In the genomic region with DNA sequence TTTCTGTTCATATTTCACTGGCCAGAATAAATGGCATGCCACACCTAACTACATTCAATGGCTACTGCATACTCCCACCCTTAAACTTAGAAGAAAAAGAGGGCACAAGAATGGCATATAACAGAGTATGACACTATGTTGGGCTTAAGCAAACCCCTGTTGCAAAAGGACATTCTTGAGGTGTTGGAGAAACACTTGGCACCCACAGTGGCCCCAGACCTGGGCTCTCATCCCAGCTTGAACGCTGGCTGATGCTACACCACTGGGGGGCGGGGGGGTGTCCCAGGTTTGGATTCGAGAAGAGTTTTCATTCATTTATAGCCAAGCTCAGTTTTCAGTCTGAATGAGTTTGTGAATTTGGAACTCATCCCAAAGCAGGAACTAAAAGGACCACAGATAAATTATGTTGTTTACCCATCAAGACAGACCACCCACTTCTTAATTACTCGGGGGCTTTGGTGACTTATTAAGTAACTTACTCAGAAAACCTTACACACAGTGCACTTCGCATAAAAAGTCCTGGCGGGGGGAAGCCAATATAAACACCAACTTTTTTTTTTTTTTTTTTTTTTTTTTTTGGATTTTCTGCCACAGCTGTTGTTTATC, we compare ENCODE assay signal across 24 mouse cellular contexts. TPM values are rescaled to one million over a fixed set of nuclear protein-coding genes. Genes with fewer than 3 reads are reported as not detected.
DNase-seq lines count a peak whose midpoint lies in the region; ATAC-seq and TF ChIP-seq lines count a peak whose summit lies in the region.
"Had no signal": no experiment of that assay in that cellular context is flagged by ENCODE, and none has a peak within 500 bp of the region (broad histone marks: within the 10 kb centered on the region; RNA-seq: fewer than 3 reads in every experiment).

No protein-coding gene starts in this region.

- H3K9me3 ChIP-seq in heart, embryonic 11.5 days (replicated peaks; ENCODE audit: control insufficient read depth, low read length) = no peaks in the 10 kb centered on the region
- no peaks in the 10 kb centered on the region for H3K9me3 ChIP-seq in kidney, embryonic 16.5 days (ENCODE audit: low read length)
- no peaks in the 10 kb centered on the region for H3K9me3 ChIP-seq in midbrain, postnatal 0 days (ENCODE audit: low read length)
- H3K9me3 ChIP-seq in midbrain, embryonic 10.5 days (replicated peaks) = no peaks in the 10 kb centered on the region
- H3K9me3 ChIP-seq: embryonic facial prominence, embryonic 12.5 days; forebrain, embryonic 15.5 days; hindbrain, embryonic 13.5 days; limb, embryonic 13.5 days; liver, embryonic 13.5 days; midbrain, embryonic 13.5 days; neural tube, embryonic 13.5 days had no signal

- H3K9ac ChIP-seq in heart, embryonic 11.5 days (ENCODE audit: low read depth, low read length) = no peak overlapping the region
- H3K9ac ChIP-seq in kidney, embryonic 16.5 days (replicated peaks; ENCODE audit: low read length) = no peak overlapping the region
- H3K9ac ChIP-seq in midbrain, postnatal 0 days (replicated peaks; ENCODE audit: low read length, poor library complexity, severe bottlenecking) = no peak overlapping the region
- H3K9ac ChIP-seq: embryonic facial prominence, embryonic 12.5 days; forebrain, embryonic 15.5 days; hindbrain, embryonic 13.5 days; limb, embryonic 13.5 days; liver, embryonic 13.5 days; midbrain, embryonic 13.5 days; neural tube, embryonic 13.5 days had no signal

- WGBS in heart, embryonic 11.5 days (ENCODE audit: insufficient replicate concordance) = 70% methylated on average over 6 of the region's 6 CpGs
- WGBS in kidney, embryonic 16.5 days = 36% methylated on average over 6 of the region's 6 CpGs
- 67% methylated on average over 6 of the region's 6 CpGs for WGBS in midbrain, postnatal 0 days
- WGBS in midbrain, embryonic 10.5 days = 83% methylated on average over 6 of the region's 6 CpGs

- no peak for TF ChIP-seq CTCF in midbrain, postnatal 0 days (IDR thresholded peaks at IDR 0.05)

- H3K4me2 ChIP-seq in heart, embryonic 11.5 days = no peak overlapping the region
- H3K4me2 ChIP-seq in kidney, embryonic 16.5 days (replicated peaks; ENCODE audit: low read depth, low read length) = no peak overlapping the region
- no peak overlapping the region for H3K4me2 ChIP-seq in midbrain, postnatal 0 days (ENCODE audit: low read depth, low read length, poor library complexity, severe bottlenecking)
- H3K4me2 ChIP-seq: embryonic facial prominence, embryonic 12.5 days; forebrain, embryonic 15.5 days; hindbrain, embryonic 13.5 days; limb, embryonic 13.5 days; liver, embryonic 13.5 days; midbrain, embryonic 13.5 days; neural tube, embryonic 13.5 days had no signal

- DNase-seq in heart, adult 11 months = peak; percentile 55
- DNase-seq in kidney, adult 9 months = no peak
- peak; percentile 44 for DNase-seq in midbrain, postnatal 0 days (ENCODE audit: low spot score)
- DNase-seq in midbrain, embryonic 10.5 days (ENCODE audit: low spot score) = no peak
- no peak for DNase-seq in layer of hippocampus, postnatal 14 days (ENCODE audit: low spot score in 2 of 2)
- DNase-seq: adrenal gland, adult 2 months; cerebellum, adult 9-11 months; gastrocnemius, postnatal 25 days; kidney, adult 8-10 months; layer of hippocampus, postnatal 36 days; liver, embryonic 13.5 days; thymus, postnatal 4 days had no signal

- ATAC-seq in heart, embryonic 11.5 days (replicated peaks; ENCODE audit: insufficient number of reproducible peaks, low FRiP score, low TSS enrichment) = no peak
- peak; percentile 70; the same call in 1 of the 2 replicates for ATAC-seq in kidney, embryonic 16.5 days (ENCODE audit: low FRiP score, low TSS enrichment)
- ATAC-seq in midbrain, postnatal 0 days (ENCODE audit: low FRiP score) = no peak
- ATAC-seq: forebrain, embryonic 15.5 days; midbrain, embryonic 13.5 days had no signal

- H3K27ac ChIP-seq in heart, embryonic 11.5 days (ENCODE audit: low read depth, low read length) = no peak overlapping the region
- no peak overlapping the region for H3K27ac ChIP-seq in kidney, embryonic 16.5 days (ENCODE audit: low read length)
- H3K27ac ChIP-seq in midbrain, postnatal 0 days (ENCODE audit: low read depth, low read length) = no peak overlapping the region
- no peak overlapping the region for H3K27ac ChIP-seq in midbrain, embryonic 10.5 days (replicated peaks)
- H3K27ac ChIP-seq: embryonic facial prominence, embryonic 12.5 days; forebrain, embryonic 15.5 days; hindbrain, embryonic 13.5 days; limb, embryonic 13.5 days; liver, embryonic 13.5 days; midbrain, embryonic 13.5 days; neural tube, embryonic 13.5 days had no signal

- no peak overlapping the region for H3K4me3 ChIP-seq in heart, embryonic 11.5 days (ENCODE audit: low read depth, low read length)
- H3K4me3 ChIP-seq in kidney, embryonic 16.5 days (ENCODE audit: low read length) = no peak overlapping the region
- no peak overlapping the region for H3K4me3 ChIP-seq in midbrain, postnatal 0 days (ENCODE audit: low read depth, low read length)
- H3K4me3 ChIP-seq in midbrain, embryonic 10.5 days = no peak overlapping the region
- H3K4me3 ChIP-seq: embryonic facial prominence, embryonic 12.5 days; forebrain, embryonic 15.5 days; hindbrain, embryonic 13.5 days; limb, embryonic 13.5 days; liver, embryonic 13.5 days; midbrain, embryonic 13.5 days; neural tube, embryonic 13.5 days had no signal

- no peaks in the 10 kb centered on the region for H3K27me3 ChIP-seq in heart, embryonic 11.5 days (ENCODE audit: control insufficient read depth, insufficient read depth, low read length)
- H3K27me3 ChIP-seq in kidney, embryonic 16.5 days (ENCODE audit: insufficient read depth, low read length) = no peaks in the 10 kb centered on the region
- no peaks in the 10 kb centered on the region for H3K27me3 ChIP-seq in midbrain, postnatal 0 days (ENCODE audit: insufficient read depth, low read length)
- no peaks in the 10 kb centered on the region for H3K27me3 ChIP-seq in midbrain, embryonic 10.5 days (ENCODE audit: low read depth, poor library complexity, severe bottlenecking)
- H3K27me3 ChIP-seq: CH12.LX; embryonic facial prominence, embryonic 12.5 days; forebrain, embryonic 15.5 days; hindbrain, embryonic 13.5 days; liver, embryonic 13.5 days; midbrain, embryonic 13.5 days; neural tube, embryonic 13.5 days had no signal

- H3K4me1 ChIP-seq in heart, embryonic 11.5 days (ENCODE audit: control insufficient read depth, insufficient read depth, low read length) = no peaks in the 10 kb centered on the region
- no peaks in the 10 kb centered on the region for H3K4me1 ChIP-seq in kidney, embryonic 16.5 days (ENCODE audit: insufficient read depth, low read length)
- H3K4me1 ChIP-seq in midbrain, postnatal 0 days (ENCODE audit: insufficient read depth, low read length) = no peaks in the 10 kb centered on the region
- H3K4me1 ChIP-seq in midbrain, embryonic 10.5 days = no peaks in the 10 kb centered on the region
- H3K4me1 ChIP-seq: embryonic facial prominence, embryonic 12.5 days; forebrain, embryonic 15.5 days; limb, embryonic 13.5 days; liver, embryonic 13.5 days; neural tube, embryonic 13.5 days had no signal

- no peaks in the 10 kb centered on the region for H3K36me3 ChIP-seq in heart, embryonic 11.5 days (ENCODE audit: control insufficient read depth, insufficient read depth, low read length)
- no peaks in the 10 kb centered on the region for H3K36me3 ChIP-seq in kidney, embryonic 16.5 days (ENCODE audit: insufficient read depth, low read length)
- H3K36me3 ChIP-seq in midbrain, postnatal 0 days (ENCODE audit: insufficient read depth, low read length) = no peaks in the 10 kb centered on the region
- no peaks in the 10 kb centered on the region for H3K36me3 ChIP-seq in midbrain, embryonic 10.5 days
- H3K36me3 ChIP-seq: embryonic facial prominence, embryonic 12.5 days; forebrain, embryonic 15.5 days; hindbrain, embryonic 13.5 days; limb, embryonic 13.5 days; liver, embryonic 13.5 days; midbrain, embryonic 13.5 days; neural tube, embryonic 13.5 days had no signal

RNA-seq across cellular contexts. Expression of a gene that starts 42.4 kb away (rescaled TPM):
- polyA plus RNA-seq in heart, embryonic 11.5 days (2014; fragmentation: Nextera tagmentation; extraction: Ambion mirVana) = 1.1 and 1.7 TPM in 2 replicates
- polyA plus RNA-seq in kidney, embryonic 16.5 days (2015; fragmentation: Nextera tagmentation; extraction: Ambion mirVana) = 0.61 TPM in 1 of 2 replicates, not detected in the other
- 7.5 and 11.0 TPM in 2 replicates for total RNA-seq in midbrain, postnatal 0 days (2014; rRNA removed)
- polyA plus RNA-seq in midbrain, postnatal 0 days (2015; fragmentation: Nextera tagmentation; extraction: Ambion mirVana) = 4.3 and 5.1 TPM in 2 replicates
- polyA plus RNA-seq in midbrain, embryonic 10.5 days (2016; fragmentation: Nextera tagmentation; extraction: Ambion mirVana) = 7.0 and 7.1 TPM in 2 replicates
- total RNA-seq in layer of hippocampus, postnatal 14 days (2021) = 1 to 10 TPM; 7.0 to 7.5 TPM
- total RNA-seq: adrenal gland, adult 2 months; CH12.LX; gastrocnemius, postnatal 25 days; megakaryocyte progenitor cell, adult 5-6 weeks; MEL had no signal
- polyA plus RNA-seq: adrenal gland, adult 2 months; heart, postnatal 0 days; liver, embryonic 13.5 days had no signal

Comparison
In these comparisons a context has a peak if more than half of its experiments do, and no peak if none do; other contexts are left out.
1. DNase-seq: peak in heart, adult 11 months (single experiment) and midbrain, postnatal 0 days (single experiment); none in kidney, adult 9 months (single experiment), midbrain, embryonic 10.5 days (single experiment) and layer of hippocampus, postnatal 14 days (0 of 2).